Mouse (Mus musculus): ENCODE measurements around the gene Rybp. TPM values are rescaled to one million over a fixed set of nuclear protein-coding genes. Genes with fewer than 3 reads are reported as not detected.

Gene Rybp
- polyA plus RNA-seq, 1 experiment from 2014 or later = 5.8 TPM

- DNase-seq = no peak
- TF ChIP-seq EP300 (IDR thresholded peaks at IDR 0.05; ENCODE audit: low read depth) (no peak), CTCF (IDR thresholded peaks at IDR 0.05; ENCODE audit: low read depth) (no peak)
- WGBS (ENCODE audit: insufficient replicate concordance) = 74% methylated on average over 1 of the region's 1 CpGs
- Histone ChIP-seq H3K27me3 (ENCODE audit: insufficient read depth, low read length) (no peaks in the 10 kb centered on the region), H3K9ac (replicated peaks) (no peak overlapping the region), H3K27ac (ENCODE audit: low read depth) (no peak overlapping the region), H3K4me3 (ENCODE audit: low read depth, low read length) (no peak overlapping the region), H3K4me1 (ENCODE audit: insufficient read depth) (peaks cover 9% of the 10 kb centered on the region), H3K4me2 (ENCODE audit: low read depth, low read length) (no peak overlapping the region), H3K36me3 (replicated peaks; ENCODE audit: insufficient read depth, low read length) (no peaks in the 10 kb centered on the region), H3K9me3 (ENCODE audit: low read length) (no peaks in the 10 kb centered on the region)
- ATAC-seq = no peak
Measured at GRCm38 (mm10) chr6:100206261-100206660, 81.0 kb downstream of the Rybp start.

GRCm38 (mm10) chr6:100204436-100204835, 82.8 kb downstream of the Rybp start:
- Histone ChIP-seq H3K4me3 (ENCODE audit: low read depth, low read length) (no peak overlapping the region), H3K27ac (ENCODE audit: low read depth) (no peak overlapping the region), H3K27me3 (ENCODE audit: insufficient read depth, low read length) (no peaks in the 10 kb centered on the region), H3K36me3 (replicated peaks; ENCODE audit: insufficient read depth, low read length) (no peaks in the 10 kb centered on the region), H3K4me2 (ENCODE audit: low read depth, low read length) (no peak overlapping the region), H3K9me3 (ENCODE audit: low read length) (no peaks in the 10 kb centered on the region), H3K9ac (replicated peaks) (no peak overlapping the region), H3K4me1 (ENCODE audit: insufficient read depth) (peaks cover 9% of the 10 kb centered on the region)
- ATAC-seq (no peak), DNase-seq (no peak)
- WGBS (ENCODE audit: insufficient replicate concordance) = 64% methylated on average over 7 of the region's 7 CpGs
- TF ChIP-seq CTCF (IDR thresholded peaks at IDR 0.05; ENCODE audit: low read depth) (no peak), EP300 (IDR thresholded peaks at IDR 0.05; ENCODE audit: low read depth) (no peak)

- H3K9ac ChIP-seq (replicated peaks) = no peak overlapping the region
Measured at GRCm38 (mm10) chr6:100203492-100203891, 83.8 kb downstream of the Rybp start.

GRCm38 (mm10) chr6:100202091-100202490, 85.2 kb downstream of the Rybp start:
- H3K36me3 ChIP-seq (replicated peaks; ENCODE audit: insufficient read depth, low read length) = no peaks in the 10 kb centered on the region
- H3K27me3 ChIP-seq (ENCODE audit: insufficient read depth, low read length) = no peaks in the 10 kb centered on the region
- H3K27ac ChIP-seq (ENCODE audit: low read depth) = no peak overlapping the region
- no peak overlapping the region for H3K9ac ChIP-seq (replicated peaks)
- 73% methylated on average over 1 of the region's 1 CpGs for WGBS (ENCODE audit: insufficient replicate concordance)
- no peak for DNase-seq
- H3K9me3 ChIP-seq (ENCODE audit: low read length) = no peaks in the 10 kb centered on the region
- H3K4me2 ChIP-seq (ENCODE audit: low read depth, low read length) = no peak overlapping the region
- peaks cover 7% of the 10 kb centered on the region for H3K4me1 ChIP-seq (ENCODE audit: insufficient read depth)
- no peak overlapping the region for H3K4me3 ChIP-seq (ENCODE audit: low read depth, low read length)
- TF ChIP-seq EP300 (IDR thresholded peaks at IDR 0.05; ENCODE audit: low read depth) (no peak), CTCF (IDR thresholded peaks at IDR 0.05; ENCODE audit: low read depth) (no peak)
- no peak for ATAC-seq

More at GRCm38 (mm10) chr6:100203492-100203891, 83.8 kb downstream of the Rybp start:
- Histone ChIP-seq H3K27me3 (ENCODE audit: insufficient read depth, low read length) (no peaks in the 10 kb centered on the region), H3K36me3 (replicated peaks; ENCODE audit: insufficient read depth, low read length) (no peaks in the 10 kb centered on the region), H3K9me3 (ENCODE audit: low read length) (no peaks in the 10 kb centered on the region), H3K4me2 (ENCODE audit: low read depth, low read length) (no peak overlapping the region), H3K27ac (ENCODE audit: low read depth) (no peak overlapping the region), H3K4me1 (ENCODE audit: insufficient read depth) (peaks cover 9% of the 10 kb centered on the region), H3K4me3 (ENCODE audit: low read depth, low read length) (no peak overlapping the region)
- no peak for TF ChIP-seq CTCF (IDR thresholded peaks at IDR 0.05; ENCODE audit: low read depth)
- TF ChIP-seq EP300 (IDR thresholded peaks at IDR 0.05; ENCODE audit: low read depth) = no peak
- ATAC-seq (no peak), DNase-seq (no peak)
- 66% methylated on average over 3 of the region's 3 CpGs for WGBS (ENCODE audit: insufficient replicate concordance)

GRCm38 (mm10) chr6:100197102-100197501, 90.2 kb downstream of the Rybp start:
- ATAC-seq (no peak), DNase-seq (no peak)
- H3K27ac ChIP-seq (ENCODE audit: low read depth) = no peak overlapping the region
- H3K4me2 ChIP-seq (ENCODE audit: low read depth, low read length) = no peak overlapping the region
- no peak overlapping the region for H3K4me3 ChIP-seq (ENCODE audit: low read depth, low read length)
- no peak overlapping the region for H3K9ac ChIP-seq (replicated peaks)
- no peaks in the 10 kb centered on the region for H3K9me3 ChIP-seq (ENCODE audit: low read length)
- no peaks in the 10 kb centered on the region for H3K36me3 ChIP-seq (replicated peaks; ENCODE audit: insufficient read depth, low read length)
- peaks cover 11% of the 10 kb centered on the region for H3K4me1 ChIP-seq (ENCODE audit: insufficient read depth)
- TF ChIP-seq EP300 (IDR thresholded peaks at IDR 0.05; ENCODE audit: low read depth) = no peak
- no peak for TF ChIP-seq CTCF (IDR thresholded peaks at IDR 0.05; ENCODE audit: low read depth)
- 75% methylated on average over 5 of the region's 5 CpGs for WGBS (ENCODE audit: insufficient replicate concordance)
- H3K27me3 ChIP-seq (ENCODE audit: insufficient read depth, low read length) = no peaks in the 10 kb centered on the region

GRCm38 (mm10) chr6:100195870-100196409, 91.3 kb downstream of the Rybp start:
- Histone ChIP-seq H3K36me3 (replicated peaks; ENCODE audit: insufficient read depth, low read length) (no peaks in the 10 kb centered on the region), H3K27me3 (ENCODE audit: insufficient read depth, low read length) (no peaks in the 10 kb centered on the region), H3K4me1 (ENCODE audit: insufficient read depth) (peaks cover 11% of the 10 kb centered on the region), H3K9me3 (ENCODE audit: low read length) (no peaks in the 10 kb centered on the region), H3K4me2 (ENCODE audit: low read depth, low read length) (no peak overlapping the region), H3K27ac (ENCODE audit: low read depth) (peak overlapping the region; percentile 58), H3K9ac (replicated peaks) (no peak overlapping the region), H3K4me3 (ENCODE audit: low read depth, low read length) (no peak overlapping the region)
- TF ChIP-seq CTCF (IDR thresholded peaks at IDR 0.05; ENCODE audit: low read depth) (no peak), EP300 (IDR thresholded peaks at IDR 0.05; ENCODE audit: low read depth) (no peak)
- WGBS (ENCODE audit: insufficient replicate concordance) = 25% methylated on average over 7 of the region's 7 CpGs
- peak; percentile 91 for ATAC-seq
- peak; percentile 65 for DNase-seq

Data from liver, postnatal 0 days (tissue).